Mouse (Mus musculus) T-cell, adult 2 months (primary cell): ENCODE data around the gene Olfr972.
"Not testable (repeated sequence)": the region's sequence is repeated elsewhere in the genome, so short reads cannot be mapped to it uniquely, and the experiment has no call there.

ENCODE experiments used
- DNase-seq: peaks from one replicate; pipeline ENCODE4 v3.0.0; 2022; ENCODE audit warnings: low spot score

Olfr972 gene

GRCm38 (mm10) chr9:39866122-39866521 is at the start of gene Olfr972:
Gene Olfr972, plus strand, starts transcription at chr9:39866422.
- DNase-seq: no peak

- not testable (repeated sequence) for DNase-seq
Observed at GRCm38 (mm10) chr9:39836576-39836975, 29.6 kb upstream of the Olfr972 start, which contains the start of gene Olfr971. Gene Olfr971, plus strand, starts transcription at chr9:39836876.

- DNase-seq: not testable (repeated sequence)
Observed at GRCm38 (mm10) chr9:39871986-39872385, 5.8 kb downstream of the Olfr972 start.

GRCm38 (mm10) chr9:39877541-39878396 is 11.5 kb downstream of the Olfr972 start:
- not testable (repeated sequence) for DNase-seq

- DNase-seq: no peak
Observed at GRCm38 (mm10) chr9:39905106-39905505, 38.9 kb downstream of the Olfr972 start.

- DNase-seq: no peak
Observed at GRCm38 (mm10) chr9:39907036-39907435, 40.8 kb downstream of the Olfr972 start, which contains the start of gene Olfr229. Gene Olfr229, plus strand, starts transcription at chr9:39907336.

- DNase-seq: no peak
Observed at GRCm38 (mm10) chr9:39909939-39910338, 43.7 kb downstream of the Olfr972 start.
